Mouse (Mus musculus): ENCODE measurements at regions not wholly inside any gene's neighbourhood (a gene's known extent, or its start where the extent isn't known, plus 50 kb on each side); places are given as distances from the start of the nearest gene placed in this dataset.
A peak's percentile ranks its signal among the peaks of the same experiment; 100 is the strongest.

- peak in 1 of 2 experiments; percentile 45 for DNase-seq (ENCODE audit: low spot score in 2 of 2)
Observed at GRCm38 (mm10) chr1:64200387-64201023, 78.4 kb upstream of the Klf7 start.

DNA sequence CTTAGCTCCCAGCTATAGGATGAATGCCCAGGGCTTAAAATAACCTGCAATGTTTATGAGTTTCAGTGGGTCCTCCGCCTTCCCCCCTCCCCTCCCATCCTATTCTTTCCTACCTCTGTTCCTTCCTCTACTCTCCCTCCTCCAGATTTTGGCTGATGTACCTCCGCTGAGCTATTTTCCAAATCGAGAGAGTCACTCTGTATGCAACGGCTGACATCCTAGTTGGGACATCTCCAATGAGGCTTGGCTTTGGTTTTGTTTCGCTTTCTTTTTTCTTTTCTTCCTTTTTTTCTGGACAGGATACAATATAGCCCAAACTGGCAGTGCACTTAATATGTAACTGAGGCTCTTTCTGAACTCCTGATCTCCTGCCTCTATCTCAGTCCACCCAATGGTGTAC, 76.7 kb upstream of the Klf7 start:
- peak; percentile 65 to 69 for DNase-seq (ENCODE audit: low spot score in 2 of 2)

DNA sequence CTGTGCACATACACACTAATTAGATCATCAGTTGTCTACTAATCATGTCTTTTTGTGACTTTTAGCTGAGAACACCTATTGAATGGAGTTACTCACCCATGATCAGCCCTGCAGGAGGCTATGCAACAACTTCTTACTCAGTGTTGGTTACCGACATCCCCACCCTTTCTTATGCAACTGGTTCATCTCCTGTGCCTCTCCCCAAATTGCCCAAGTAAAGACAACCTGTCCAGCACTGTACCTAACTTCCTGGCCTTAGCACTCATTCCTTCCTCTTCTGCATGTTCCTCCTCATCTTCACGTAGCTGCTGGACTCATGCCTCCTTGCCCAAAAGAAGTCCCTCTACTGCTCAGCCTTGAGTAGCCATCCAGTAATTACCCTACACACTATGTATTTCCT, 76.2 kb upstream of the Klf7 start:
- no peak for DNase-seq (ENCODE audit: low spot score in 2 of 2)

DNA sequence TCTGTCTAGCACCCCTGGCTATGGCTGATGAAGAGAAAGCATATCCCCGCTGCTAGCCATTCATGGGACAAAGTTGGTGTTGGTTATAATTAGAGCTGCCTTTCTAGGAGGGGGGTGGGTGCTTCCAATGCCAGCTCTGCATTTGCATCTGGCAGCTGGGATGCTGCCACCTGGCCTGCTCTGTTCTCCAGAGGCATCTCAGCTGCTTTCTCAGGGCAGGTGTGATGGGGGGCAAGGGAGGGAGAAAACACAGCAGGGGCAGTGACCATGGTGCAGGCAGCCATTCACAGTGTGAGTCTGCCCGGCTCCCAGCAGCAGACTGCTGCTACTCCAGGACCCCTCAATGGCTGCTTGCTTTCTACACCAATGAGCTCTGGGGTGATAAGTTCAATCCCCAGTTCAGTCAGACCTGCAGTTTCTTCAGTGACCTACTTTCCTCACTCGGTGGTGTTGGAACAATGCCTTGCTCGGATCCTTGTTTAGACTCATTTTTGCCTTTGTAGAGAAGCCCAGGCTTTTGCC, 73.9 kb upstream of the Klf7 start:
- peak; percentile 53 to 65 for DNase-seq (ENCODE audit: low spot score in 2 of 2)

DNA sequence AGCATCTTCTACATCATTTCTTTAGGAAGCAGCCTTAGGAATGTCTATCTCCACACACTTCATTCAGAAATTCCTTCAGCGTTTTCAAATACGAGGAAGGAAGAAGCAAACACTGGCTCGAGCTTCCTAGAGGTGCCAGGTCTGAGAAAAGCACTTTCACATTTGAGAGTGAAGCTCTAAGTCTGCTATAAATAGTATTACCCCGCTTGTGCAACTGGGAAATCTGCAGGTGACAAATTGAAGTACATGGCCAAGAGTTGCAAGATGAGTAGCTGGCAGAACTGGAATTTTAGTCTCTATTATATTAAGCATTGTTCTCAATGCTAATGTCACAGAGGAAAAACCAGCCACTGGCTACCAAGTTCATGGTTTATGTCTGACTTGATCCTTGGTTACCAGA, 73.2 kb upstream of the Klf7 start:
- no peak for DNase-seq (ENCODE audit: low spot score in 2 of 2)

DNA sequence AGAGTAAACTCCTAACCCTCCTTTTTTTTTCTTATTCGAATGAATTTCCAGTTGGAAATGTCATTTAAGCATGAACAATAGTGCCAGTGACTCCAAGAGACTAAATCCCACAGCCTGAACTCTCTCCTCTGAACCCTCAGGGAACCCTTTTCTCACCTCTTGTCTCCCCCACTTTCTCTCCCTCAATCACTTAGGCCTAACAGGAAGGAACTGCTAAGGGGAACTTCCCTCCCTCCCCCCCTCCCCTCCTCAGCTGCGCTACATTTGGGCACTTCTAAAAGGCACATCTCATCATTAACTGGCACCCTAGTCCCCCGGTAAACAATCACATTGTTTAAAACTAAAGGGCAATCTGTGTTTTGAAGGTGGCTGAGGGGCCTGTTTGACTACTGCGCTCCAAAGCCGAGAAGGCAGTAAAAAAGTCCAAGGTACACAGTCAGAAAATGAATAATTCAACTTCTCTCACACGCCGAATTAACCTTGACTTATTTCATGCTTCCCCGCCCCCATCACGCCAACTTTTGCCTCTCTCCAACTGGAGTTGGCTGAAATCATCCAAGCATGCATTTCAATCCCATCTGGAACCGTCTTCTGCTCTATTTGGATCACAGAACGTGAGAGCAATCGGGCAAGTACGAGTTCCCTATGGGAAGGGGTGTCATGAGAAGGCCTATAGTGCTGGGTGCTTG, 71.2 kb upstream of the Klf7 start:
- peak; percentile 63 to 64 for DNase-seq (ENCODE audit: low spot score in 2 of 2)

- DNase-seq (ENCODE audit: low spot score in 2 of 2), result no peak
Observed at GRCm38 (mm10) chr1:64192736-64193135, 70.7 kb upstream of the Klf7 start.

DNA sequence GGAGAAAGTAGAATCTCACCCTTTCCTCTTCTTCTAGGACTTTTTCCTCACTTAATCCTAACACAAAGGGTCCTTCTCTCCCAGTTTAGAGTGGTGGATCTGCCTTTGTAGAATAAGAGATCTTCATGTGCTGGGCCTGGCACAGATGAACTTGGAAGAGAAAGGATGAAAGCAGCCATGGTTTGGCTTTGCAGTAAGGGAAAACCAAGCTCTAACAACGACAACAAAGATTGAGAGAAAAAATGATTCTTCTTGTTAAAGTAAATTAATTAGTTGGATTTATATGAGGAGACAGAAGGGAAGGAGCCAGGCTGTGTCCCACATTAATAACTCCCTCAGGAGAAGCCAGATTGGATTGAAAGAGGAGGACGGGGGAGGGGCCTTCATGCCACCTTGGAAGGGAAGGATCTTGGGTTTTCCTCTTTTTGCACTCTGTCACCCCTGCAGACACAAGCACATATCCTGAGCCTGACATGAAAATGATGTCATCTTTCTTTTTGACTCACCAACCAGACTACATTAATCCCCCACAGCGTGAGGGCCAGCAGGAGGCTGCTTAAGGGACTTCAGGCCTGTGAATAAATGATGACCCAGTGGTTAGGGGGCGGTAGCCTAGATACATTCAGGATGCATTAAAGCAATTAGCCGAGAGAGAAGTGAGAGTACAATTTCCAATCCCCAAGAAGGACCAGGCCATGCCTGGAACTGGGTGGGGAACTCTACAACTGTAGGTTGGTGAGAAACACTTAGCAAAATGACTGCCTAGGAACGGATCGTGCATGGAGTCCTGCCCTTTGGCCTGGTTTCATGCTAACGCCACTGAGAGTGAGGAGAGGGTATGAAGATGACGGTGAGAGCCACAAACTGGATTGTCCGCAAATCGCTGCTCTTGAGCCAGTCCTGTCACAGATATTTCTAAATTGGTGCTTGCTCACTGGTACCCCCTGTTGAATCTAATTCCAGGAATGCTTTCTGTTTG, 69.4 kb upstream of the Klf7 start:
- no peak for DNase-seq (ENCODE audit: low spot score in 2 of 2)

DNA sequence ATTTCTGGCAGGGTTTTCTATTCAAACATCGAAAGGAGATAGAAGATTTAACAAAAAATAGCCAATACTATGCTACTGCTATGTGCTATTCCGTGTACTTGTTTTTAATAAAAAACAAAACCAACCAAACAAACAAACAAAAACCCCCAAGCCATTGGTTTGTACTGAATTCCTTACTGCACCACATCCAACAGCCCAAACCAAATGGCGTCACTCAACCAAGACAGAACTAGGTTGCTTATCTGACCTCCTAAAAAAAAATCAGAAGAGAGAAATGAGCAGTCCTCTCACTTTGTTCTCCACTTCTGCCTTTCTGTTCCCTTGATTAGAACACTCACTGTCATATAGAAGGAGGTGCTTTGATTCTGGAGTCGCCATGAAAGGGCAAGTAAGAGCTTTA, 68.6 kb upstream of the Klf7 start:
- no peak for DNase-seq (ENCODE audit: low spot score in 2 of 2)

- peak in 1 of 2 experiments; percentile 44 for DNase-seq (ENCODE audit: low spot score in 2 of 2)
Observed at GRCm38 (mm10) chr1:64190097-64190496, 68.0 kb upstream of the Klf7 start.

DNA sequence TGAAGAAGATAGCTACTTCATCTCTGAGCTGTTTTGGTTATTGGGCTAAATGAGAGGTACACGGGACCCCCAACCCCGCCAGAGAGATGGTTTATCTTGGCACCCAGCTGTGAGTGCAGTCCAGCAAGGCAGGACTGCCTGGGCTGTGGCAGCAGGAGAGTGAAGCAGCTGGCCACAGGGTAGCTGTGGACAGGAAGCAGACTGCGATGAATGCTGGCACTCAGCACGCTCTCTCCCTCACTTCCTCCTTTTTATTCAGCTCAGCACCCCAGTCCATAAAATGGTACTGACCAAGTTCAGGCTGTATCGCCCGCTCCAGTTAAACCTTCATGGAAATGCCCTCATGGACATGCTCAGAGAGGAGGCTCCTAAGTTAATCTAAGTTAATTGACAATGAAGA, 67.4 kb upstream of the Klf7 start:
- peak; percentile 64 to 74 for DNase-seq (ENCODE audit: low spot score in 2 of 2)

DNA sequence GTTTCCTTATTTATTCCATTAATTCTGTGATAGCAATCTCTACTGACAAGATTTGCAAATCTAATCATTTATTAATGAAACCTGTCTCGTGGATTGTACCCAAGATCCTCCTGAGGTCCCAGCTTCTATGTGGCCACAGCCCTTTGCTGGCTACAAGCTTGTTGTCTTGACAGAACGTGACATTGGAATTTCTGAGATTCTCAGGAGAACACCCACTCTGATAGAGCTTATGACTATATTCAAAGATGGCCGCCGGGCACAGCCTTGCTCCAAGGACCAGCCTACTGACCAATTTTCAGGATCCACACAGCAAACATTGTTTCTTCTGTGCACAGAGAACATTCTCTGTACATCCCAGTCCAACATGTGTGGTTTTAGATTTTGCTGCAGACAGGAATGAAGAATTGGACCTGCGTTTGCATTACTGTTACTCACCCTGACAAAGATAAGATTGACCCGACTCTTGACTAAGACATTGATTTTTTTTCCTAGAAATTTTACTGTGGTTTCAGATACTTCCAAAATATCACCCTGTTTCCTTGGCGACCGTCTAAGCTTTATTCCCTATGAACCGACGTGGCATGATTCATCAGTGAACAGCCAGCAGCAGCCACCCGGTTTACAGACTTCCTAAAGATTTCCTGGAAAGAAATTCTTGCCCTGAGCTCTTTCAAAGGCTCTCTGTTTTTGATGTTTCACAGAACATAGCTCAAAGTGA, 65.9 kb upstream of the Klf7 start:
- DNase-seq (ENCODE audit: low spot score in 2 of 2), result peak in 1 of 2 experiments; percentile 36

- no peak for DNase-seq (ENCODE audit: low spot score in 2 of 2)
Observed at GRCm38 (mm10) chr1:64173708-64174107, 51.6 kb upstream of the Klf7 start.

DNA sequence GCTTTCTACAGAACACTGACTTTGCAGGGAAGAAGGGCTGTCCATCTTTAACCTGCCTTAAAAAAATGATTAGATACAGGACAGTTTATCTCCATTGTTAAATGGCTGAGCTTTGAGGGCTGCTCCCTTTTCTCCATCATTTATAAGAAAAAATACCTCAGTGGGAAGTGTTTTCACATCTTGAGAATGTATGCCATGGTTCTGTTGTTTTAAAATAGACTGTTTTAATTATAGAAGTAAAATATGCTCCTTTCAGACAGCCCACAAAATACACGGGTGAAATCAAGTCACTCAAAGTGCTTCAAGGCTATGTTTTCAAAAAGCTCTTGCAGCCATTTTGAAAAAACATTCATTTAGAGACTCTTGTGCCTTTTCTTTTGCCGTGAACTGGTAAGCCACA, 50.0 kb upstream of the Klf7 start:
- no peak for DNase-seq (ENCODE audit: low spot score in 2 of 2)

Measured in right cerebral cortex, postnatal 10 days (tissue).